Mouse (Mus musculus) limb, embryonic 14.5 days (tissue): ENCODE data around the gene Ccrl2. TPM values are rescaled to one million over a fixed set of nuclear protein-coding genes. Genes with fewer than 3 reads are reported as not detected.

Experiments
- ATAC-seq: fragments of 200-750 bp; cut with Nextera tagmentation; 2 replicates; pipeline ENCODE4 v1.8.0; 2017; ENCODE audit warnings: low read depth, moderate number of reproducible peaks, moderate TSS enrichment; ENCODE audit not compliant: low FRiP score
- DNase-seq: peaks from one replicate; pipeline ENCODE4 v3.0.0-alpha.2; 2015; ENCODE audit warnings: low spot score
- H3K27ac ChIP-seq: fragments of 300-500 bp; sonication (generic); replicated peaks from 2 replicates; pipeline ENCODE4 v1.5.1; 2014; ENCODE audit warnings: low read depth, mild to moderate bottlenecking, low read length, moderate library complexity, mixed read lengths
- H3K27me3 ChIP-seq: fragments of 300-500 bp; sonication (generic); 2 replicates; pipeline ENCODE4 v1.6.1; 2014; ENCODE audit warnings: low read length, mixed read lengths; ENCODE audit not compliant: control insufficient read depth, insufficient read depth
- H3K36me3 ChIP-seq: fragments of 300-500 bp; sonication (generic); 2 replicates; pipeline ENCODE4 v1.6.1; 2014; ENCODE audit warnings: mild to moderate bottlenecking, low read length, moderate library complexity, mixed read lengths; ENCODE audit not compliant: control insufficient read depth, insufficient read depth
- H3K4me1 ChIP-seq: fragments of 300-500 bp; sonication (generic); 2 replicates; pipeline ENCODE4 v1.6.1; 2014; ENCODE audit warnings: antibody characterized with exemption, low read length, mixed read lengths; ENCODE audit not compliant: control insufficient read depth, insufficient read depth
- H3K4me2 ChIP-seq: fragments of 300-500 bp; sonication (generic); replicated peaks from 2 replicates; pipeline ENCODE4 v1.6.1; 2014; ENCODE audit warnings: low read depth, mild to moderate bottlenecking, low read length, moderate library complexity; ENCODE audit not compliant: severe bottlenecking
- H3K4me3 ChIP-seq: fragments of 300-500 bp; sonication (generic); replicated peaks from 2 replicates; pipeline ENCODE4 v1.5.1; 2014; ENCODE audit warnings: low read length
- H3K9ac ChIP-seq: fragments of 300-500 bp; sonication (generic); 2 replicates; pipeline ENCODE4 v1.6.1; 2014; ENCODE audit warnings: mild to moderate bottlenecking, low read depth, low read length, moderate library complexity; ENCODE audit not compliant: severe bottlenecking
- H3K9me3 ChIP-seq: fragments of 300-500 bp; sonication (generic); 2 replicates; pipeline ENCODE4 v1.6.1; 2016; ENCODE audit warnings: low read length; ENCODE audit not compliant: control insufficient read depth
- POLR2A ChIP-seq: fragments of 200-500 bp; IDR thresholded peaks from 2 replicates; pipeline ENCODE4 v1.8.0; 2012; ENCODE audit warnings: inconsistent platforms, mild to moderate bottlenecking, moderate library complexity, borderline replicate concordance; ENCODE audit not compliant: insufficient read depth, insufficient read length; ENCODE audit errors: extremely low read depth
- WGBS: fragments of 180-500 bp; shearing (Covaris S2); extraction: QIAGEN DNeasy Blood & Tissue Kit; methylation state at CpG from one replicate; pipeline ENCODE4 v1.1.7; 2014; 5-methylcytosine and 5-hydroxymethylcytosine counted together
- polyA plus RNA-seq, 2 experiments: library from polyadenylated mRNA; depleted of rRNA in 1 of 2; stranded (reverse) in 1 of 2; unstranded in 1 of 2; fragments of >200 nt; fragmentation: Nextera tagmentation in 1 of 2; extraction: Ambion mirVana in 1 of 2; gene quantifications; 2 replicates each; pipeline versions ENCODE4 v1.2.1 to v1.2.3; 2012 to 2014

The Ccrl2 gene
- polyA plus RNA-seq, 2 experiments = 0.50 to 0.59 TPM

- 75% methylated on average over 5 of the region's 5 CpGs for WGBS
- no peaks in the 10 kb centered on the region for H3K9me3 ChIP-seq
- no peak for TF ChIP-seq POLR2A
- no peak for DNase-seq
- H3K36me3 ChIP-seq = no peaks in the 10 kb centered on the region
- H3K4me3 ChIP-seq = no peak overlapping the region
- H3K4me1 ChIP-seq = no peaks in the 10 kb centered on the region
- no peak overlapping the region for H3K4me2 ChIP-seq
- ATAC-seq = no peak
- H3K9ac ChIP-seq = no peak overlapping the region
- no peak overlapping the region for H3K27ac ChIP-seq
- H3K27me3 ChIP-seq = no peaks in the 10 kb centered on the region
Observed at GRCm38 (mm10) chr9:111042266-111042665, 15.1 kb downstream of the Ccrl2 start.

GRCm38 (mm10) chr9:111039966-111040365 lies 17.4 kb downstream of the Ccrl2 start:
- no peak overlapping the region for H3K27ac ChIP-seq
- no peak overlapping the region for H3K4me2 ChIP-seq
- H3K4me1 ChIP-seq = no peaks in the 10 kb centered on the region
- TF ChIP-seq POLR2A = no peak
- 89% methylated on average over 4 of the region's 4 CpGs for WGBS
- H3K4me3 ChIP-seq = no peak overlapping the region
- no peaks in the 10 kb centered on the region for H3K36me3 ChIP-seq
- H3K9me3 ChIP-seq = no peaks in the 10 kb centered on the region
- no peak for DNase-seq
- ATAC-seq = no peak
- H3K27me3 ChIP-seq = no peaks in the 10 kb centered on the region
- H3K9ac ChIP-seq = no peak overlapping the region

GRCm38 (mm10) chr9:111033717-111034116 lies 23.6 kb downstream of the Ccrl2 start:
- Histone ChIP-seq H3K4me1 (no peaks in the 10 kb centered on the region), H3K27me3 (no peaks in the 10 kb centered on the region), H3K36me3 (no peaks in the 10 kb centered on the region), H3K9me3 (no peaks in the 10 kb centered on the region), H3K9ac (no peak overlapping the region), H3K27ac (no peak overlapping the region), H3K4me2 (no peak overlapping the region), H3K4me3 (no peak overlapping the region)
- DNase-seq (no peak), ATAC-seq (no peak)
- WGBS = 89% methylated on average over 4 of the region's 4 CpGs
- TF ChIP-seq POLR2A = no peak

GRCm38 (mm10) chr9:111026791-111027190 lies 30.5 kb downstream of the Ccrl2 start:
- WGBS = 87% methylated on average over 10 of the region's 10 CpGs
- ATAC-seq = no peak

GRCm38 (mm10) chr9:111019022-111019421 lies 38.3 kb downstream of the Ccrl2 start, which contains the start of gene Ltf:
Gene Ltf, plus strand, starts transcription at chr9:111019271.
- Histone ChIP-seq H3K36me3 (no peaks in the 10 kb centered on the region), H3K4me1 (no peaks in the 10 kb centered on the region), H3K27ac (no peak within 1 kb of the TSS), H3K9me3 (no peaks in the 10 kb centered on the region), H3K9ac (no peak within 1 kb of the TSS), H3K4me2 (no peak within 1 kb of the TSS), H3K27me3 (no peaks in the 10 kb centered on the region), H3K4me3 (no peak within 1 kb of the TSS)
- 77% methylated on average over 5 of the region's 5 CpGs for WGBS
- no peak for TF ChIP-seq POLR2A
- ATAC-seq = no peak
- no peak for DNase-seq

More at GRCm38 (mm10) chr9:111026791-111027190, 30.5 kb downstream of the Ccrl2 start:
- Histone ChIP-seq H3K36me3 (no peaks in the 10 kb centered on the region), H3K4me2 (no peak overlapping the region), H3K27ac (no peak overlapping the region), H3K9ac (no peak overlapping the region), H3K9me3 (no peaks in the 10 kb centered on the region), H3K4me3 (no peak overlapping the region), H3K4me1 (no peaks in the 10 kb centered on the region), H3K27me3 (no peaks in the 10 kb centered on the region)
- no peak for TF ChIP-seq POLR2A
- DNase-seq = no peak

GRCm38 (mm10) chr9:111015658-111016057 lies 41.7 kb downstream of the Ccrl2 start:
- H3K4me1 ChIP-seq = no peaks in the 10 kb centered on the region
- no peak overlapping the region for H3K27ac ChIP-seq
- H3K36me3 ChIP-seq = no peaks in the 10 kb centered on the region
- no peak for TF ChIP-seq POLR2A
- no peak overlapping the region for H3K4me3 ChIP-seq
- 81% methylated on average over 4 of the region's 4 CpGs for WGBS
- H3K4me2 ChIP-seq = no peak overlapping the region
- H3K27me3 ChIP-seq = no peaks in the 10 kb centered on the region
- no peak for DNase-seq
- H3K9ac ChIP-seq = no peak overlapping the region
- ATAC-seq = no peak
- H3K9me3 ChIP-seq = no peaks in the 10 kb centered on the region
